Mouse (Mus musculus): ENCODE results near the gene Ring1. TPM values are rescaled to one million over a fixed set of nuclear protein-coding genes. Genes with fewer than 3 reads are reported as not detected.

The Ring1 gene
- 1.8 TPM for polyA plus RNA-seq (2014; fragmentation: Illumina TruSeq; extraction: RNeasy Lipid Tissue Mini Kit (QIAGEN cat#74804); ENCODE audit: low read depth, low replicate concordance)

GRCm38 (mm10) chr17:34024317-34024821, at the start of gene Ring1:
Gene Ring1 (minus strand): TSS chr17:34024680.

GRCm38 (mm10) chr17:34038878-34039561, 14.5 kb upstream of the Ring1 start, which contains the start of gene Col11a2:
Gene Col11a2 (plus strand): TSS chr17:34039437.

GRCm38 (mm10) chr17:34031465-34032173, 7.1 kb upstream of the Ring1 start, which contains the start of the genes Slc39a7 and Rxrb:
Gene Slc39a7 (minus strand): TSS chr17:34031682.
Gene Rxrb (plus strand): TSS chr17:34031812.

GRCm38 (mm10) chr17:34027656-34028223, 3.3 kb upstream of the Ring1 start, which contains the start of gene H2-Ke6:
Gene H2-Ke6 (minus strand): TSS chr17:34028060.

GRCm38 (mm10) chr17:34000150-34000537, 24.3 kb downstream of the Ring1 start, which contains the start of gene H2-K1:
Gene H2-K1 (minus strand): TSS chr17:34000347.

Other genes starting within 250 kb of the Ring1 start
- 8.0 TPM for gene Angptl4, start 242.8 kb downstream of the Ring1 start, polyA plus RNA-seq (2014; fragmentation: Illumina TruSeq; extraction: RNeasy Lipid Tissue Mini Kit (QIAGEN cat#74804); ENCODE audit: low read depth, low replicate concordance)
- gene Kank3, start 214.2 kb downstream of the Ring1 start, polyA plus RNA-seq (2014; fragmentation: Illumina TruSeq; extraction: RNeasy Lipid Tissue Mini Kit (QIAGEN cat#74804); ENCODE audit: low read depth, low replicate concordance): 3.1 TPM
- 37.1 TPM for gene Rps28, start 200.1 kb downstream of the Ring1 start, polyA plus RNA-seq (2014; fragmentation: Illumina TruSeq; extraction: RNeasy Lipid Tissue Mini Kit (QIAGEN cat#74804); ENCODE audit: low read depth, low replicate concordance)
- gene Ndufa7, start 200.1 kb downstream of the Ring1 start, polyA plus RNA-seq (2014; fragmentation: Illumina TruSeq; extraction: RNeasy Lipid Tissue Mini Kit (QIAGEN cat#74804); ENCODE audit: low read depth, low replicate concordance): 24.4 TPM
- gene Cd320, start 181.6 kb downstream of the Ring1 start, polyA plus RNA-seq (2014; fragmentation: Illumina TruSeq; extraction: RNeasy Lipid Tissue Mini Kit (QIAGEN cat#74804); ENCODE audit: low read depth, low replicate concordance): 1.5 TPM
- gene Gm7029, start 150.8 kb downstream of the Ring1 start, polyA plus RNA-seq (2014; fragmentation: Illumina TruSeq; extraction: RNeasy Lipid Tissue Mini Kit (QIAGEN cat#74804); ENCODE audit: low read depth, low replicate concordance): not detected
- gene Kifc1, start 134.0 kb downstream of the Ring1 start, polyA plus RNA-seq (2014; fragmentation: Illumina TruSeq; extraction: RNeasy Lipid Tissue Mini Kit (QIAGEN cat#74804); ENCODE audit: low read depth, low replicate concordance): not detected
- not detected for gene Platr17, start 119.5 kb downstream of the Ring1 start, polyA plus RNA-seq (2014; fragmentation: Illumina TruSeq; extraction: RNeasy Lipid Tissue Mini Kit (QIAGEN cat#74804); ENCODE audit: low read depth, low replicate concordance)
- 3.7 TPM for gene Daxx, start 115.3 kb downstream of the Ring1 start, polyA plus RNA-seq (2014; fragmentation: Illumina TruSeq; extraction: RNeasy Lipid Tissue Mini Kit (QIAGEN cat#74804); ENCODE audit: low read depth, low replicate concordance)
- gene Tapbp, start 108.8 kb downstream of the Ring1 start, polyA plus RNA-seq (2014; fragmentation: Illumina TruSeq; extraction: RNeasy Lipid Tissue Mini Kit (QIAGEN cat#74804); ENCODE audit: low read depth, low replicate concordance): 29.5 TPM
- 1.7 TPM for gene Zbtb22, start 108.8 kb downstream of the Ring1 start, polyA plus RNA-seq (2014; fragmentation: Illumina TruSeq; extraction: RNeasy Lipid Tissue Mini Kit (QIAGEN cat#74804); ENCODE audit: low read depth, low replicate concordance)
- 0.64 TPM for gene Rgl2, start 95.1 kb downstream of the Ring1 start, polyA plus RNA-seq (2014; fragmentation: Illumina TruSeq; extraction: RNeasy Lipid Tissue Mini Kit (QIAGEN cat#74804); ENCODE audit: low read depth, low replicate concordance)
- gene Pfdn6, start 84.3 kb downstream of the Ring1 start, polyA plus RNA-seq (2014; fragmentation: Illumina TruSeq; extraction: RNeasy Lipid Tissue Mini Kit (QIAGEN cat#74804); ENCODE audit: low read depth, low replicate concordance): 12.6 TPM
- gene Wdr46, start 84.0 kb downstream of the Ring1 start, polyA plus RNA-seq (2014; fragmentation: Illumina TruSeq; extraction: RNeasy Lipid Tissue Mini Kit (QIAGEN cat#74804); ENCODE audit: low read depth, low replicate concordance): 1.2 TPM
- not detected for gene B3galt4, start 73.2 kb downstream of the Ring1 start, polyA plus RNA-seq (2014; fragmentation: Illumina TruSeq; extraction: RNeasy Lipid Tissue Mini Kit (QIAGEN cat#74804); ENCODE audit: low read depth, low replicate concordance)
- gene Vps52, start 68.9 kb downstream of the Ring1 start, polyA plus RNA-seq (2014; fragmentation: Illumina TruSeq; extraction: RNeasy Lipid Tissue Mini Kit (QIAGEN cat#74804); ENCODE audit: low read depth, low replicate concordance): 3.0 TPM
- gene Rps18, start 68.7 kb downstream of the Ring1 start, polyA plus RNA-seq (2014; fragmentation: Illumina TruSeq; extraction: RNeasy Lipid Tissue Mini Kit (QIAGEN cat#74804); ENCODE audit: low read depth, low replicate concordance): 51.8 TPM
- 848 TPM for gene H2-K1, start 24.3 kb downstream of the Ring1 start, polyA plus RNA-seq (2014; fragmentation: Illumina TruSeq; extraction: RNeasy Lipid Tissue Mini Kit (QIAGEN cat#74804); ENCODE audit: low read depth, low replicate concordance)
- gene H2-Ke6, start 3.4 kb upstream of the Ring1 start, polyA plus RNA-seq (2014; fragmentation: Illumina TruSeq; extraction: RNeasy Lipid Tissue Mini Kit (QIAGEN cat#74804); ENCODE audit: low read depth, low replicate concordance): 13.3 TPM
- gene Slc39a7, start 7.0 kb upstream of the Ring1 start, polyA plus RNA-seq (2014; fragmentation: Illumina TruSeq; extraction: RNeasy Lipid Tissue Mini Kit (QIAGEN cat#74804); ENCODE audit: low read depth, low replicate concordance): 3.2 TPM
- 1.4 TPM for gene Rxrb, start 7.1 kb upstream of the Ring1 start, polyA plus RNA-seq (2014; fragmentation: Illumina TruSeq; extraction: RNeasy Lipid Tissue Mini Kit (QIAGEN cat#74804); ENCODE audit: low read depth, low replicate concordance)
- gene Col11a2, start 14.8 kb upstream of the Ring1 start, polyA plus RNA-seq (2014; fragmentation: Illumina TruSeq; extraction: RNeasy Lipid Tissue Mini Kit (QIAGEN cat#74804); ENCODE audit: low read depth, low replicate concordance): not detected
- not detected for gene H2-Oa, start 67.7 kb upstream of the Ring1 start, polyA plus RNA-seq (2014; fragmentation: Illumina TruSeq; extraction: RNeasy Lipid Tissue Mini Kit (QIAGEN cat#74804); ENCODE audit: low read depth, low replicate concordance)
- 1.2 TPM for gene H2-DMa, start 94.9 kb upstream of the Ring1 start, polyA plus RNA-seq (2014; fragmentation: Illumina TruSeq; extraction: RNeasy Lipid Tissue Mini Kit (QIAGEN cat#74804); ENCODE audit: low read depth, low replicate concordance)
- 94.0 TPM for gene Brd2, start 98.0 kb upstream of the Ring1 start, polyA plus RNA-seq (2014; fragmentation: Illumina TruSeq; extraction: RNeasy Lipid Tissue Mini Kit (QIAGEN cat#74804); ENCODE audit: low read depth, low replicate concordance)
- 0.64 TPM for gene H2-DMb2, start 118.6 kb upstream of the Ring1 start, polyA plus RNA-seq (2014; fragmentation: Illumina TruSeq; extraction: RNeasy Lipid Tissue Mini Kit (QIAGEN cat#74804); ENCODE audit: low read depth, low replicate concordance)
- gene H2-DMb1, start 128.4 kb upstream of the Ring1 start, polyA plus RNA-seq (2014; fragmentation: Illumina TruSeq; extraction: RNeasy Lipid Tissue Mini Kit (QIAGEN cat#74804); ENCODE audit: low read depth, low replicate concordance): 2.6 TPM
- gene Tap1, start 162.9 kb upstream of the Ring1 start, polyA plus RNA-seq (2014; fragmentation: Illumina TruSeq; extraction: RNeasy Lipid Tissue Mini Kit (QIAGEN cat#74804); ENCODE audit: low read depth, low replicate concordance): 2.8 TPM
- gene Psmb9, start 163.1 kb upstream of the Ring1 start, polyA plus RNA-seq (2014; fragmentation: Illumina TruSeq; extraction: RNeasy Lipid Tissue Mini Kit (QIAGEN cat#74804); ENCODE audit: low read depth, low replicate concordance): 6.2 TPM
- gene Psmb8, start 173.0 kb upstream of the Ring1 start, polyA plus RNA-seq (2014; fragmentation: Illumina TruSeq; extraction: RNeasy Lipid Tissue Mini Kit (QIAGEN cat#74804); ENCODE audit: low read depth, low replicate concordance): 3.0 TPM
- gene Tap2, start 178.8 kb upstream of the Ring1 start, polyA plus RNA-seq (2014; fragmentation: Illumina TruSeq; extraction: RNeasy Lipid Tissue Mini Kit (QIAGEN cat#74804); ENCODE audit: low read depth, low replicate concordance): 1.1 TPM
- 1.2 TPM for gene H2-Ob, start 214.2 kb upstream of the Ring1 start, polyA plus RNA-seq (2014; fragmentation: Illumina TruSeq; extraction: RNeasy Lipid Tissue Mini Kit (QIAGEN cat#74804); ENCODE audit: low read depth, low replicate concordance)
- 18.9 TPM for gene H2-Ab1, start 233.0 kb upstream of the Ring1 start, polyA plus RNA-seq (2014; fragmentation: Illumina TruSeq; extraction: RNeasy Lipid Tissue Mini Kit (QIAGEN cat#74804); ENCODE audit: low read depth, low replicate concordance)